Mouse (Mus musculus): ENCODE results near the gene Tec.

GRCm38 (mm10) chr5:72814072-72814471, 54.2 kb downstream of the Tec start:
- TF ChIP-seq CTCF (IDR thresholded peaks at IDR 0.05; ENCODE audit: extremely low read depth, insufficient read depth, insufficient read length, insufficient replicate concordance) (no peak), POLR2A (IDR thresholded peaks at IDR 0.05; ENCODE audit: low read depth, low read length) (no peak)
